Mouse (Mus musculus) heart, postnatal 4 days (tissue): ENCODE data around the gene Syt15. TPM values are rescaled to one million over a fixed set of nuclear protein-coding genes. Genes with fewer than 3 reads are reported as not detected.
"Not testable (repeated sequence)": the region's sequence is repeated elsewhere in the genome, so short reads cannot be mapped to it uniquely, and the experiment has no call there.

Experiments used
- DNase-seq: peaks from one replicate; pipeline ENCODE4 v3.0.0; 2021
- total RNA-seq, 2 experiments: library from RNA; stranded (reverse); gene quantifications; 2 replicates each; pipeline ENCODE4 v1.2.3; 2021

Syt15 gene
- total RNA-seq, 2 experiments from 2014 or later = 1.1 to 1.2 TPM

- DNase-seq = peak; percentile 29
Measured at GRCm38 (mm10) chr14:34228830-34229506, 9.6 kb downstream of the Syt15 start.

- DNase-seq = no peak
Measured at GRCm38 (mm10) chr14:34232340-34232739, 12.9 kb downstream of the Syt15 start.

GRCm38 (mm10) chr14:34232866-34233680 lies 13.7 kb downstream of the Syt15 start:
- no peak for DNase-seq

GRCm38 (mm10) chr14:34233846-34234245 lies 14.5 kb downstream of the Syt15 start:
- no peak for DNase-seq

GRCm38 (mm10) chr14:34234630-34235380 lies 15.4 kb downstream of the Syt15 start:
- peak; percentile 72 for DNase-seq

- DNase-seq = no peak
Measured at GRCm38 (mm10) chr14:34240263-34240662, 20.9 kb downstream of the Syt15 start.

- no peak for DNase-seq
Measured at GRCm38 (mm10) chr14:34240676-34241075, 21.3 kb downstream of the Syt15 start.

GRCm38 (mm10) chr14:34252470-34253145 lies 33.2 kb downstream of the Syt15 start:
- DNase-seq = no peak

- no peak for DNase-seq
Measured at GRCm38 (mm10) chr14:34253261-34253660, 33.9 kb downstream of the Syt15 start.

GRCm38 (mm10) chr14:34258525-34258924 lies 39.1 kb downstream of the Syt15 start:
- not testable (repeated sequence) for DNase-seq

- no peak for DNase-seq
Measured at GRCm38 (mm10) chr14:34268046-34268445, 48.7 kb downstream of the Syt15 start.

- no peak for DNase-seq
Measured at GRCm38 (mm10) chr14:34273280-34273679, 53.9 kb downstream of the Syt15 start.

GRCm38 (mm10) chr14:34274141-34274540 lies 54.7 kb downstream of the Syt15 start:
- no peak for DNase-seq

- no peak for DNase-seq
Measured at GRCm38 (mm10) chr14:34275225-34275624, 55.8 kb downstream of the Syt15 start.

GRCm38 (mm10) chr14:34279726-34280125 lies 60.3 kb downstream of the Syt15 start:
- no peak for DNase-seq

Other genes starting within 250 kb of the Syt15 start
- gene Zfp488, start 240.8 kb upstream of the Syt15 start, total RNA-seq = not detected
- not detected for gene Gm30083, start 204.4 kb upstream of the Syt15 start, total RNA-seq
- gene Gm5460, start 202.8 kb upstream of the Syt15 start, total RNA-seq = under 1 TPM in 1 of 2 experiments, not detected in 1; 0.14 TPM
- gene Antxrl, start 166.9 kb upstream of the Syt15 start, total RNA-seq = not detected
- 1 to 10 TPM; 2.1 to 3.3 TPM for gene Anxa8, start 133.6 kb upstream of the Syt15 start, total RNA-seq
- gene A630023A22Rik, start 116.8 kb upstream of the Syt15 start, total RNA-seq = not detected
- gene Npy4r, start 67.1 kb upstream of the Syt15 start, total RNA-seq = not detected
- under 1 TPM; 0.25 to 0.29 TPM for gene Gprin2, start 17.9 kb upstream of the Syt15 start, total RNA-seq
- 1 to 10 TPM; 9.0 to 9.4 TPM for gene Shld2, start 90.9 kb downstream of the Syt15 start, total RNA-seq
- gene Glud1, start 91.1 kb downstream of the Syt15 start, total RNA-seq = 100 to 1,000 TPM; 121 to 129 TPM
- not detected for gene Fam25c, start 135.8 kb downstream of the Syt15 start, total RNA-seq
- gene Sncg, start 155.2 kb downstream of the Syt15 start, total RNA-seq = 1 to 10 TPM; 2.3 to 2.9 TPM
- gene Mmrn2, start 155.9 kb downstream of the Syt15 start, total RNA-seq = 10 to 100 TPM; 42.1 to 43.6 TPM